Mouse (Mus musculus) liver, embryonic 14.5 days (tissue): Measurements from ENCODE around the gene Actl11.
A peak's percentile ranks its signal among the peaks of the same experiment; 100 is the strongest.

Source experiments
- CTCF ChIP-seq: IDR thresholded peaks from 2 replicates; pipeline ENCODE4 v1.5.1; 2016; ENCODE audit warnings: antibody characterized with exemption, low read depth, control low read depth
- EP300 ChIP-seq: IDR thresholded peaks from 2 replicates; pipeline ENCODE4 v1.6.1; 2016; ENCODE audit warnings: antibody characterized with exemption, low read depth

DNA sequence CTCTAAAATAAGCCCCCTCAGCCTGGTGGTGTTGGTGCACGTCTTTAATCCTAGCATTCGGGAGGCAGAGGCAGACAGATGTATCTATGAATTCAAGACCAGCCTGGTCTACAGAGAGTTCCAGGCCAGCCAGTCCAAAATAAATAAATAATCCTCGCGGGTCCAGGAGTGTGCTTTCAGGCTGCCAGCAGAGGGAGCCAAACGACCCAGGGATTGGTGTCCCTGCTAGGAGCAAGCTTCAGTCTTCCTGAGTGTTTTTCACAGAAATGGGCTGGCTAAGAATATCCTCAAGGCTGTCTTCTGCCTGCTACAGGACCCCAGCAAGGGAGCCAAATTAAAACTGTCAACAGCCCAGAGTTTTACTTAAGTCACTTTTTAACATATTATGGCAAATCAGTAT lies 35.4 kb downstream of the Actl11 start:
- TF ChIP-seq CTCF (peak; percentile 98), EP300 (peak; percentile 48; the same call in 1 of the 2 replicates)
